Mouse (Mus musculus): ENCODE results near the gene Zbtb48. TPM values are rescaled to one million over a fixed set of nuclear protein-coding genes. Genes with fewer than 3 reads are reported as not detected.

Zbtb48 gene
- total RNA-seq, 2 experiments from 2014 or later = 13.6 to 15.5 TPM

DNA sequence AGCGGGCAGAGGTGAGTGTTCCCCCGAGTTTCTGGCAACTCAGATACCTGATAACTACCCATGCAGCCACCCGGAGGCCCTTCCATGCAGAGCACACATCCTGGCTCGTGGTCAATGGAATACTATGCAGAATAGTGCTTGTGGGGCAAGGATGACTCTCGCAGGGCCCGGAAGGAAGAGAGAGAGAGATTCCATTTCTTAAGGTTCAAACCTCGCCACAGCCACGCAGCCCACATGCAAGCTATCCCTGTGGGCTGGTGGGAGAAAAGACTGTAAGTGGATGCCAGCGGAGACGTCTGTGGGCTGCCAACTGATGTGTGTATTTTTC is 39.5 kb downstream of the Zbtb48 start:
- intact Hi-C loops (cut with DNase I) = loop anchor here (2.0 kb wide), 1 partner anchor 23 kb away; no protein-coding TSS in a partner anchor
- DNase-seq (ENCODE audit: low spot score in 2 of 2) = peak; percentile 40 to 73

DNA sequence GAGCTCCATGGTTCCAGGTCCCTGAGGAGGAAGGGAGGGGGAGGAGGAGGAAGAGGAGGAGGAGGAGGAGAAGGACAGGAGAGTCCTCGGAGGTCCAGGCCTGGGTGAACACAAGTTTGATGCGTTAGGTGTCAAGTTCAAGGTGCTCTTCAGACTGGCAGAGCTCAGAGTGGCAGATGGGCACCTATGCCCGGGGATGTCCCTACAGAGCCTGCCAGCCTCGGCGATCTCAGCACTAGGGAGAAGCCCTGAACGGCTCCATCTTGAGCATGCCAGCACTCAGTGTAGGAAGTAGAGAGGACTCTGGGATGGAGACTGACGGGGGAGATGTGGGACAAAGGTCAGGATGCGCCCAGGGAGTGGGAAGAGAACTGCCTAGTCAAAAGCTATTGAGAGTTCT is 40.8 kb downstream of the Zbtb48 start:
- intact Hi-C loops (cut with DNase I) = no loop called here
- no peak for DNase-seq (ENCODE audit: low spot score in 2 of 2)

DNA sequence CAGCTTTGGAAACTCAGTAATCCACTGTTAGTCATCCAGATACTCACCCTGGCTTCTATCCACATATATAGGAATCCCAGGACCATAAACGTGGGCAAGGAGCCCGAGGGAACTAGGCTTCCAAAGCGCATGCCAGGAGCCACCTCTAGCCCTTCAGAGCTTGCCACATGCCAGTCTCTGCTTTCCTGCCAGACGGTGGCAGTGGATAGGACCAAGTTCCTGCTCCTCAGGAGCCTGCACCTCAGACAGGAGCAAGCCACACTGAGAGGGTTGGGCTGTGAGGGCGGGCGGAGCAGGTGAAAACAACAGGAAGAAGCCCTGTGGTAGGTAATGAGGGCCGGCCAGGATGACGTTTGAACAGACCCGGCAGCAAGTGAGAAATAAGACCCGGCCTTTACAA is 41.6 kb downstream of the Zbtb48 start:
- peak in 1 of 2 experiments; percentile 53 for DNase-seq (ENCODE audit: low spot score in 2 of 2)
- intact Hi-C loops (cut with DNase I) = no loop called here

DNA sequence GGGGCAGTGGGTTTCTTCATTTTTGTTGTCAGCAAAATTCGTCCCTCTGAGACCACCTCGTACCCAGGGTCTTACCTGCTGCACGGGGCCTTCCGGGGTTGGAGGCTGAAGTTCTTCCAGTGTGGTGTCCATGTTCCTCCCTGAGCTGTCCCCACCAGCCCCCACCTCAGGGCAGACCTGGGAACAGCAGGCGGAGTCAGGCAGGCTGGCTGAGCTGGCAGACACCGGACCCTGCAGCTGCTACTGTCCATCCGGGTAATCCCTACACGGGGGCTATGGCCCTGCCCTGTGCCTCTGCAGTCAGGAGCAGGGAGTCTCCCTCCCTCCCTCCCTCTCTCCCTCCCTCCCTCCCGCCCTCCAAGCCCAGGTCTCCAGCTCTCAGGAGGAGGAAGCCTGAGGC is 43.9 kb downstream of the Zbtb48 start:
- no peak for DNase-seq (ENCODE audit: low spot score in 2 of 2)
- intact Hi-C loops (cut with DNase I) = loop anchor here (5.0 kb wide), 1 partner anchor 44 kb away; the partner anchor contains the start of gene Zbtb48

DNA sequence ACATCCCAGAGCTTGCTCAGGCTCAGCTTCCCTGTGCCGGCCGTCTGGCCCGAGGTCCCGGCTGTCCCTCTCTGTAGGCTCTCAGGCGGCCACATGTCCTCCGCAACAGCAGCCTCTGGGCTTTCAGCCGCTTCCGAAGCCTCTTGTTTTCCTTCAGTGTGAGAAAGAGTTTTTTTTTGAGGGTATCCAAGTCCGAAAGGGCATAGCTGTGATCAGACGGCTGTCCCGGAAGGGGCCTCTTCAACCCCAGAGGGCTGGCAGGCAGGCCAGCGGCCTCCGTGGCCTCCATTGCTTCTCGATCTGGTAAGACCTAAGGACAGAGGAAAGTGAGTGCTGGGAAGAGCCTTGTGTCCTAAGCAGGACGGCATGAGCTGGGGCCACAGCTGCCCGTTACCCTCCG is 44.4 kb downstream of the Zbtb48 start:
- DNase-seq (ENCODE audit: low spot score in 2 of 2) = no peak
- intact Hi-C loops (cut with DNase I) = loop anchor here (5.0 kb wide), 1 partner anchor 44 kb away; the partner anchor contains the start of gene Zbtb48

DNA sequence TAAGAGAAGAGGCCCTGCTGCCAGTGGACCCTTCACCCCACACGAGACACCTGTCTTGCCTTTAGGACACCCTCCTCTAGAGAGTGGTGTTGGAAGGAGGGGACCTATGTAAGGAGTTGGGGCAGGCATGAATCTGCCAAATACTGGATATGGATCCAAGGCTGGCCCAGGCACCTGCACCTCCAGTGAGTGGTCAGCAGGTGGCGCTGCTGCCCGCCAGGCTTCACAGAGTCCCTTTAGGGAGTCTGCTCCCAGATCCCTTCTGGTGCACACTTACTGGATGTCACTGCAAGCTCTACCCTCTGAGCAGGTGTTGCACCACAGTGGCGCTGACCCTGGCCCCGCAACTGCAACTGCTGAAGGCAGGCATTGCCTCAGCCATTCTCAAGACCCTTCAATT is 46.1 kb downstream of the Zbtb48 start:
- DNase-seq (ENCODE audit: low spot score in 2 of 2) = peak; percentile 84 to 88
- intact Hi-C loops (cut with DNase I) = loop anchor here (2.0 to 5.0 kb wide), 2 partner anchors 46 to 55 kb away; partner anchors contain the start of gene Zbtb48

DNA sequence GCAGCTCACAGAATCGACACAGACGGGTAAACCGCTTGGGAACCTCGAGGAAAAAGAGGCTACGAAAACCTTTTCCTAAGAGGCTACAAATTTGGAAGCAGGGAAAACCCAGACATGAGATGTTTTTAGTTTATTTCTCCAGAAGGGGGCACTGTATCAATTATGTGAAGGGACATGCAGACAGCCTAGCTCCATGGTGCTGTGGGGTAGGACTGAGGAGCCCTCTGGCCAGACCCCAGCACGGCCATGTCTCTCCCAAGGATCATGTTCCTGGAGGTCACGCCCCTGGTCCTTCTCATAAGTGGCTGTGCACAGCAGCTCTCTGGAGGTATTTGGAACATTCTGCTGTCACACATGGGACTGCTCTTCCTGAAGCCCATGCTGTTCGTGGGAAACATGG is 46.8 kb downstream of the Zbtb48 start:
- DNase-seq (ENCODE audit: low spot score in 2 of 2) = peak in 1 of 2 experiments; percentile 25
- intact Hi-C loops (cut with DNase I) = loop anchor here (2.0 to 5.0 kb wide), 2 partner anchors 47 to 56 kb away; partner anchors contain the start of gene Zbtb48

DNA sequence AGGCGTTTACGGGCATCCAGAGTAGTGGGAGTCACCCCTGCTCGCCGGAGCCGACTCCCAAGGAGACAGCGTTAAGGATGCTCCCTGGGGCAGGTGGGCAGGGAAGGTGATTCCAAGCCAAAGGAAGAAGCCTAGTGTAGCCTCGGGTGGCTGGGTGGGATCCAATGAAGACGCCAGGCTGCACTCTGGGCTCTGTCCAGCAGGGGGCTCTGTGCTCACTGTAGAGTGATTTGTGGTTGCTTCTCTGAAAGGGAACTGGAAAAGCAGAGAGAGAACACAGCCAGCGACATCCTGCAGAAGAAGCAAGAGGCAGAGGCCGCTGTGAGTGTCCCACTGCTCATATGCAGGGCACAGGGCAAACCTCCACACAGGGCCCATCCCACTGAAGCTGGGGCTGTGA is 49.7 kb downstream of the Zbtb48 start:
- DNase-seq (ENCODE audit: low spot score in 2 of 2) = peak; percentile 88 to 90
- intact Hi-C loops (cut with DNase I) = no loop called here

DNA sequence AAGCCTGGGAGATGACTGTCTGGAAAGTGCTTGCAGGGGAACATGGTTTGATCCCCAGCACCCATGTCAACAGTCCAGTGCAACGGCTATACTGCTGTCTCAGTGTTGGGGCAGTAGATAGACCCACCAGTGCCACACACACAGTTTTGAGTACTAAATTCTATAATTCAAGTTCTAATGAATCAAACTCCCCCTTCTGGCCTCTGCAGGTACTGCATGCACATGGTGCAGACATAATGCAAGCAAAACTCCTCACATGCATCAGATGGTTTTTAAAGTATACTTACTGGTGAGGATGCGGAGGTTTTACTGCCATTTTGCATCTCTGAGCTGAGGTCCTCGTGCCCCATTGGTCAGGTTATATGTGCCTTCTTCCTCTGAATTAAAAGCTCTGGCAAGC is 52.0 kb downstream of the Zbtb48 start:
- intact Hi-C loops (cut with DNase I) = no loop called here
- DNase-seq (ENCODE audit: low spot score in 2 of 2) = no peak

DNA sequence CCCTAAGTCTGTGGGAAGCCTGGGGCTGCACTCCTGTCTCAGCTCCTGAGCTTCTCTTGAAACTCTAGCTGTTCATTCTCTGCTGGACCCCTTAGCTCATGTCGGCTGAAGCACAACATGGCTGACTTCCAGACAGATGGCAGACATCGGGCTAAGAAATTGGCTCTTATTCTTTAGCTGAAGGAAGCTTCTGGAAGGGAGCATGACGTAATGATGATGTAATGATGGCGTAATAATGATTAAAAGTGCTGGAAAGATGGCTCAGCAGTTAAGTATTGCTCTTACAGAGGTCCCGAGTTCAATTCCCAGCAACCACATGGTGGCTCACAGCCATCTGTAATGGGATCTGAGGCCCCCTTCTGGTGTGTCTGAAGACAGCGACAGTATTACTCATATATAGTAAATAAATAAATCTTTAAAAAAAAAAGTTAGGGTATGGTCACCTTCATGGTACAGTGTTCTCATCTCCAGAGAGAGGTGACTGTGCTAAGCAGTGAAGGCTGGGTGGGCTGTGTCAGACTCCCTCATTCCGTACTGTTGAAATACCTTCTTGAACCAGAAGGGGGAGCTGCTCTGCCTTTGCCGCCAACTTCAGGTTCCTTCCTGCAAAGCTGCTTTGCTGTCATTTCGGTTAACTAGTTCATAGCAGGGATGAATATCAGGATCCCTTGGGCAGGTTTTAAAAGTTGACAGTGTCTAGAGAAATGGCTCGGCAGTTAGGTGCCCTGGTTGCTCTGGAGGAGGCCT is 55.1 kb downstream of the Zbtb48 start:
- peak in 1 of 2 experiments; percentile 43 for DNase-seq (ENCODE audit: low spot score in 2 of 2)
- intact Hi-C loops (cut with DNase I) = no loop called here

Other genes with a start within 250 kb of the Zbtb48 start
- 100 to 1,000 TPM; 193 to 222 TPM for gene Camta1, start 165.8 kb downstream of the Zbtb48 start, total RNA-seq (2021)
- gene Dnajc11, start 94.0 kb downstream of the Zbtb48 start, total RNA-seq (2021) = 10 to 100 TPM; 61.6 to 62.3 TPM
- gene Thap3, start 38.7 kb downstream of the Zbtb48 start, total RNA-seq (2021) = 10 to 100 TPM; 16.5 to 20.4 TPM
- gene Phf13, start 31.4 kb downstream of the Zbtb48 start, total RNA-seq (2021) = 10 to 100 TPM; 13.1 to 13.9 TPM
- gene Klhl21, start 18.9 kb downstream of the Zbtb48 start, total RNA-seq (2021) = 10 to 100 TPM; 13.5 to 16.4 TPM
- gene Tas1r1, start 10.9 kb upstream of the Zbtb48 start, total RNA-seq (2021) = under 1 TPM; 0.37 to 0.76 TPM
- 10 to 100 TPM; 16.5 to 18.8 TPM for gene Nol9, start 11.7 kb upstream of the Zbtb48 start, total RNA-seq (2021)
- gene Plekhg5, start 44.8 kb upstream of the Zbtb48 start, total RNA-seq (2021) = 10 to 100 TPM; 72.1 to 93.5 TPM
- 10 to 100 TPM; 13.5 to 18.0 TPM for gene Tnfrsf25, start 88.3 kb upstream of the Zbtb48 start, total RNA-seq (2021)
- 1 to 10 TPM in 1 of 2 experiments, under 1 TPM in 1; 0.73 to 1.2 TPM for gene Espn, start 124.7 kb upstream of the Zbtb48 start, total RNA-seq (2021)
- not detected for gene Hes2, start 131.2 kb upstream of the Zbtb48 start, total RNA-seq (2021)
- gene Acot7, start 150.5 kb upstream of the Zbtb48 start, total RNA-seq (2021) = 100 to 1,000 TPM; 308 to 337 TPM
- gene Gpr153, start 246.6 kb upstream of the Zbtb48 start, total RNA-seq (2021) = 10 to 100 TPM; 26.8 to 37.1 TPM

All from left cerebral cortex, postnatal 25 days (tissue).